Mouse (Mus musculus) C2C12 (cell line): ENCODE measurements at regions not wholly inside any gene's neighbourhood (a gene's known extent, or its start where the extent isn't known, plus 50 kb on each side); places are given as distances from the start of the nearest gene placed in this dataset.

ENCODE experiments used
- CEBPB ChIP-seq: IDR thresholded peaks from one replicate; pipeline ENCODE4 v1.6.1; 2011; ENCODE audit warnings: low read depth, mild to moderate bottlenecking, control low read depth, moderate library complexity
- CTCF ChIP-seq: IDR thresholded peaks from one replicate; pipeline ENCODE4 v1.5.1; 2011; ENCODE audit not compliant: control insufficient read depth, insufficient read depth, insufficient read length
- MAX ChIP-seq: IDR thresholded peaks from one replicate; pipeline ENCODE4 v1.6.1; 2011; ENCODE audit warnings: mild to moderate bottlenecking, control low read depth
- MYOG ChIP-seq: IDR thresholded peaks from one replicate; pipeline ENCODE4 v1.6.1; 2011; ENCODE audit not compliant: control insufficient read depth, insufficient read length; ENCODE audit errors: extremely low read depth
- USF1 ChIP-seq: IDR thresholded peaks from one replicate; pipeline ENCODE4 v1.6.1; 2011; ENCODE audit warnings: low read depth, mild to moderate bottlenecking, control low read depth, moderate library complexity

- TF ChIP-seq CTCF: no peak
- TF ChIP-seq USF1: no peak
- no peak for TF ChIP-seq MYOG
- no peak for TF ChIP-seq MAX
- no peak for TF ChIP-seq CEBPB
Measured at GRCm38 (mm10) chr11:24328481-24328880, 250.6 kb downstream of the Bcl11a start.
